Mouse (Mus musculus) layer of hippocampus, postnatal 25 days (tissue): ENCODE measurements around the gene Ppp2r2d. TPM values are rescaled to one million over a fixed set of nuclear protein-coding genes. Genes with fewer than 3 reads are reported as not detected.
A peak's percentile ranks its signal among the peaks of the same experiment; 100 is the strongest.

Experiments
- DNase-seq, 2 experiments: peaks; one replicate each; pipeline ENCODE4 v3.0.0; 2022; ENCODE audit warnings: mixed read lengths in 2 of 2, low spot score in 1 of 2; ENCODE audit errors: extremely low spot score in 1 of 2
- total RNA-seq, 2 experiments: library from RNA; stranded (reverse); gene quantifications; 2 replicates each; pipeline ENCODE4 v1.2.3; 2021

Ppp2r2d gene
- total RNA-seq, 2 experiments from 2014 or later = 64.2 to 64.3 TPM

DNA sequence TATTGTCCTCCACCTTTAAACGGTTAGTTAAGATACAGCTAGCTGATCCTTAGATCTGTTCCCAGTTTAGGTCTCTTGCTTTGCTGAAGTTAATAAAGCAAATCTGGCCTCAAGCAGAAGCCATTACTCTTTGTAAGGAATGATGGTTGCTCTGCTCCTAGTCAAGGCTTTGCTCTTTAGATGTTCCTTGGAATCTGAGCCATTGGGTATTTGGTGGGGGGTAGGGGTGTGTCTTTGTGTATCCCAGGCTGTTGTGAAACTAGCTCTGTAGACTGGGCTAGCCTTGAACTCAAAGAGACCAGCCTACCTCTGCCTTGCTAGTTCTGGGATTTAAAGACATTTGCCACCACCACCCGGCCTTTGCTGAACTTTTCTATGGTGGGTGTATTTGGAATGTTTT lies 8.3 kb downstream of the Ppp2r2d start:
- DNase-seq = no peak

DNA sequence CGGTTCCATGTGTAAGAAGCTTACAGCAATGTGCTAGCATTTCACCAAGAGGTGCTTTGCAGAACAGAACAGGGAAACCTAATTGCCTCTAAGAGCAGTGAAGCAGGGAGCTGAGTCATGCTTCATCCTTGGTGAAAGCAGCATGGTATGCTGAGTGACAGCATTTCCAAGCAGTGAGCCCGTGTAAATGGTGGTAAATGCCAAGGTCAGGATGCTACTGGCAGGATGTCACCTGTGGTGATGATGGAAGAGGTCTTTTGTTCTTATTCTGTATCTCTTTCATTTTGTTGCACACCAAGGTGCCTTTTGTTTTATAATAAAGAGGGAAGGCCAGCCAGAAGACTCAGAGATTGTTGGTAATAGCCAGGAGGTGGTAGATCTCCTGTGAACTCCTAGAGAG lies 10.8 kb downstream of the Ppp2r2d start:
- DNase-seq = no peak

DNA sequence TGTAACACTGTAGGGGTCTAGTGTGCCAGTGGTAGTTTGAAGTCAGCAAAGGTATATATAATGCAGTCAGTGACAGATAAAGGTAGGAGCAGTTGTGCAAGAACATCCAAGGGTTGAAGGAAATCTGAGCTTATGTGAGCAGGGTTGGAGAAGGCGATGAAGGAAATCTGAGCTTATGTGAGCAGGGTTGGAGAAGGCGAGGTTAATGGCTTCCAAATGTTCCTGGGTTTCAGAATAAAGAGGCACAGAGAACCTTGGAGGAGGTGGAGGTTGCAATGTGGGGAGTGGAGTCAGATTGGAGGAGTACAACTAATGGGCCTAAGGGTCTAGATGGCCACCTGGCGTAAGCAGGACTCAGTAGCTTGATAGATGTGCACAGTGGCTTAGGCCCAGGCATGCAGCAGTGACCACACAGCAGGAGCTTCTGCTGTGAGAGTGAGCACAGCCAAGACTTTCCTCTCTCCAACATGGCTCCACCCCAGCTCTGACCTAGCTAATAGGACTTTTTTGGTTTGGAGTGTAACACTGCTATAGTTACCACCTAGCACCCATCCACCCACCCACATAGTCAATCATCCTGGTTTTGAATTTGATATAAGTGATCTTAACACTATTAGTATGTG lies 18.2 kb downstream of the Ppp2r2d start:
- no peak for DNase-seq

DNA sequence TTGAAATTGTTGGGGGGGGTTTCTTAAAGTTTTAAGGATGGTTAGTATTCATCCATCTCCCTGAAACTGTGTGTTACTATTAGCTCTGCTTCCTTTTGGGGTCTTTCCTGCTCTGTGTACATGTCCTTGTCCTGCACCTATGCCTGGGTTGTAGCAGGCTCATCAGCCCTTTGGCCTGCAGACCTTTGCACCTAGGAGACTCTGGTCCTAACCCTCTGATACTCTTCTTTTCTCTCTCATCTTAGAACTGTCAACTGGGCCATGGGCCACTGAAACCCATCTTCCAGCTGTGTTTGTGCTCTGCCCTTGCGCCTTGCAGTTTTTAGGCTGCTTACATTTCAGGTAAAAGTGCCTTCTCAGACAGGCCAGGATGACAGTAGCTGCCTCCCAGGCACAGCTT lies 18.9 kb downstream of the Ppp2r2d start:
- no peak for DNase-seq

DNA sequence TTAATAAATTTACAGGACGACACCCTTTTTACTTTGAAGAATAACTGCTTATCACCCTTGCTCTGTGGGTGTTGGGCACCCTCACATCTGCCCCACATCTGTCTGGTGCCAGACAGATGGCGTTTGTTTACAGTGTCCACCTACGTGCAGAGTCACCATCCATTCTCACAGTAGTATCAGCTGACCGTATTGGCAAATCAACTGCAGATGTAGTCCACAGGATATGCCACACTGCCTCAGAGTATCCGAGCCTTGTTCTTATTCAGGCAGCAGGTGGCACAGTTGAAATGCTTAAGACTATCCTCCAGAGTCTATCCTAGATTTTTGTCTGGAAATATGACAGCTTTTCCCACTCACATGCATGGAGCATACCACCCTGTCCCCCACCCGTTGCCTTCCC lies 21.4 kb downstream of the Ppp2r2d start:
- DNase-seq = no peak

DNA sequence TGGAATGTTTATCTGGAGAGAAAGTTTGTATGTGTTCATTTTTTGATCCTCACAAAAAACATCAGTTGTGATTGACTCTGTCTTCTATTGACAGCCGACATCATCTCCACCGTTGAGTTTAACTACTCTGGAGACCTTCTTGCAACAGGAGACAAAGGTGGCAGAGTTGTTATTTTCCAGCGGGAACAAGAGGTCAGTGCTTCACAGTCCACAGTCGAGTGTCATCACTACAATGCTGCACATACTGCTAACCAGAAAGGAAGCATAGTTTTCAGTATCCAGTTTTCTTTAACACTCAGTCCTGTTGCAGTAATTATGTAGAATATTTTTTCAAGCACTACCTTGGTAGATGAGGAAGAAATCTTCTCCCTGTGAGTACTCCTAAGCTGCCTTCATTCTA lies 22.4 kb downstream of the Ppp2r2d start:
- DNase-seq = no peak

DNA sequence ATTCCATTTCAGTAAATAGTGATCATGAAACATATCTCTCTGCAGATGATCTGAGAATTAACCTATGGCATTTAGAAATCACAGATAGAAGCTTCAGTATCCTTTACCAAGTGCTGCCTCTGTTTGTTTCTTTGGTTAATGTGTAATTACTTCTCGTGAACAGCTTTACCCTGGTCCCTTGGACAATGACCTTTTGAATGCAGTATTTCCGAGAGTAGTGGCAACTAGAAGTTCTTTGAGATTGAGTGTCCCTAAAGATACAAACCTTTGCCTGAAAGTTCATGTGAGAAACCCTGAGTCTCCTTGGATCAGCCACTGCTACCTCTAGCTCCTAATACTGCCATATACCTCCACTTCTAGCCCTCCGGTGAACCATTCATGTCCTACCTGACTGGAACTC lies 27.1 kb downstream of the Ppp2r2d start:
- DNase-seq = no peak

DNA sequence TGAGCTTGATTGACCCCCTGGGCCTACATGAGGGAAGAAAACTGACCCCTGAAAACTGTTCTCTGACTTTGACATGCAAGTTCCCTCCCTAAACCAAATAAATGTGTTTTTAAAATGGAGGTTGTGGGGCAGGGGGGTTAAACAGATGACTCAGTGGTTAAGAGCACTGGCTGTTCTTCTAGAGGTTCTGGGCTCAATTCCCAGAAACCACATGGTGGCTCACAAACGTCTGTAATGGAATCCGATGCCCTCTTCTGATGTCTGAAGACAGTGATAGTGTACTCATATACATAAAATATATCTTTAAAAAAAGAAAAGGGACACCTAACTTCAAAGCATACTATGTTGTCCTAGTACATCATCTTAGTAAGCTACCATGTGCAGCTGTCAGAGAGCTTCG lies 29.2 kb downstream of the Ppp2r2d start:
- no peak for DNase-seq

DNA sequence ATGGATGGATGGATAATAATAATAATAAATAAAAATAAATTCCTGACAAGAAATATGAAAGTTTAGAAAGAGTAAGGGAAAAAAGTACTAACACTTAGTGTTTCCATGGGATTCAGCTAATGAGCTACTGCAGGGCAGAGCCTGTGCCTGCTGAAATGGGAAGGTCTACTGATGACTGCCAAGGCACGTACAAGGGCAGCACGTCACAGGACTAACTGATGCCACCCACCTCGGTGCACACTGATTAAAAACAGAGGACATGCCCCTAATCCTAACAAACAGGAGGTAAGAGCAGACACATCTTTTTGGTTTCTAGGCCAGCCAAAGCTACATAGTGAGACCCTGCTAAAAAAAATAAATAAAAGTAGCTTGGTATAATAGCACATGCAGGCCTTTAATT lies 37.8 kb downstream of the Ppp2r2d start:
- DNase-seq = no peak

DNA sequence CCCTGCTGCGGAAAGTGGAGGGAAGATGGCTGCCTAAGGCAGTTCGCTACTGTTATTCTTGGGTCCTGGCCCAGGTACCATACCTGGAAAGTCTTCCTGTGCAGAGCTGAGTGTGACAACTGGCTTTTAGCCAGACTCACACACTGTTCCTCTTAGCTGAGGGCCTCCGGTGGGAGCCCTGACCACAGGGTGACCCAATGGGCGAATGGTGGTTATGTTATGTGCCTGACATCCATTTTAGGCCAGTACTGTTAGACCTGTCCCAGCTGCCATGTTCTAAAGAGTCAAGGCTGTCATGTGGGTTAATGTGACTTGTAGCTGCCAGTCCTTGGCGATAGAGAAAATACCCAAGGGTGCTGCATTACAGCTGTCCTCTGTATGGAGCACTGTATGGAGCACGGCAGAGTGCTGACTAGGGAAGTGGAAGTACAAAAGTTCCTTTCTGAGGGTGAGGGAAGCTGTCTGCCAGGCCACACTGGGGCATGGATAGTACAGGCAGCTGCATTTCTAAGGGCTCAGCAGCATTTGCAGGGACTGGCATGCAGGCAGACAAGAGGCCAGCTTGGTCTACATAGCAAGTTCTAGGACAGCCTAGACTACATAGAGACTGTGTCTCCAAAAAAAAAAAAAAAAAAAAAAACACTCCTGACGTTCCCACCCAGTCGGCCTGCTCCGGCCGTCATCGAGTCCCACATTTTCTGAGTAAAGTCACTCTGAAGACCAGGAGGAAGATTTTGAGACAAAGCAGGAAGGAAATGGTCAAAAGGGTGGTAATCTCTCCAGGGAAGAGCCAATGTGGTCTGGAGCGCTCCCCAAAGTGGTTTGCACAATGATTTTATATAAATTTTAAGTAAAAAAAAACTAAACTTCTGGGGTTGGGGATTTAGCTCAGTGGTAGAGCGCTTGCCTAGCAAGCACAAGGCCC lies 39.7 kb downstream of the Ppp2r2d start:
- no peak for DNase-seq

DNA sequence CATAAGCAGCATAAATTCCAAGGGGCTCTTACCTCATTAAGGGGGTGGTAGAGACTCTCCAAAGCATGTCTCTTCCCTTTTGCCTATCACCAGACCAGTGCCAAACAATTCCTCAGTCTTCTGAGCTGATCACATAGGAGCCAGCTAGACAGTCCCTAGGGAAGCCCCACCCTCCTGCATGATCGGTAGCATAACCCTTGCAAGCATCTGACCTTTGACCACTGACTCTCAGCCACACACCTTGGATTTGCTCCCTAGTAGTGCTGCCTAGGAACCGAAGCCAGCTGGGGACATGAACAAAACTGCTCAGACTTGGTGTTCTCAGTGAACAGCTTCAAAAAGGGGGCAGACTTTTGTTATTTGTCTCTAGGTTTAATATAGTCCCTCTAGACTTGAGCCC lies 52.2 kb downstream of the Ppp2r2d start:
- DNase-seq = no peak

DNA sequence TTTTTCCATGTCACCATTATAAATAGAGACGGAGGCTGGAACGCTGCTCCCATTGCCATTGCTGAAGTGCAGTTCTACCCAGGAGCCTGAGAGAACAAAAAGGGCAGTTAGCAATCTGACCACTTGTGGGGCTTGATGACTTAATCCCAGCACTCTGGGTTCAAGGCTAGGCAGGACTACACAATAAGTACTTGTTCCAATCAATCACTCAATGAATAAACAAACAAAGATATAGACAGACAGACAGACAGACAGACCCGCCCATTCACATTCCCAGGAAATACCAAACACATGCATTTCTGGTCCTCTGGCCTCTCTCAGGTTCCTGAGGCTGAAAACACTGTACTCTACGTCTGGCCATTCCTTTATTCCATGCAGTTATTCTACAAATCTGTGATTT lies 52.9 kb downstream of the Ppp2r2d start:
- no peak for DNase-seq

DNA sequence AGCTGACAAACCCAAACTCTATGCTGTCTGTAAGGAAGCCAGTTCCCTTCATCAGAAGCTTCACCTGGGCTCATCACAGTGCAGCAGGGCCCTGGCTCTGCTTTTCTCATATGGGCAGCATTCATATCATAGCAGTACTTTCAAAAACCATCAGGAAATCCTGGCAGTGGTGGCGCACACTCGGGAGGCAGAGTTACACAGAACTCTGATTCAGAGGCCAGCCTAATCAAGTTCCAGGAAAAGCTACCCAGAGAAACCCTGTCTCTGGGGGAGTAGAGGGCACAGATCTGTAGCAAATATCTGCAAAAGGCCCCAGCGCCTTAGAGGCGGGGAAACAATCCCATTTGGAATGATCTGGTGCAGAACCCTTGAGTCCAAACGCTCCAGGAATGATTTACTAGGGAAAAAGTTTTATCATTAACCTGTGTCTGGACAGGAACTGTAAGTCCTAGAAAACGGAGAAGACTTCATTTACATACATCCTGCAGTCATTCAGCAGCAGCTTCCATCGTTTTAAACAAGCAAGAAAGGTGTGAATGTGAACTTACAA lies 58.1 kb downstream of the Ppp2r2d start:
- no peak for DNase-seq

DNA sequence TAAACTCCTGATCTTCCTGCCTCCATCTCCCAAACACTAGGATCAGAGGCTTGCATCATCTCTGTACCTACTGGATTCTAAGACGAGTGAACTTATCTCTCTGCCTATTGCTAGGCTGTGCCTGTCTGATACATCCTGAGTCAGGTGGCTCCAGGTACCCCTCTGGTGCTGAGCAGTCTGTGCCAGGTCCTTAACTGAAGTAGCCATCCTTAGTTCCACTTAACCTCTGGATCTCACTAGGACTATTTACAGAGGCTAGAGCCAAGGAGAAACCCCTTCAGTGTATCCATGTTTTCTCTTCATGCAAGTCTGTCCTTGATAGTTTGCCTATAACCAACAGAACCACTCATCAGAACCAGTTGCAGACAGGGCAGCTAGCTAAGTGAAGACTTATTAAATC lies 60.6 kb downstream of the Ppp2r2d start:
- no peak for DNase-seq

DNA sequence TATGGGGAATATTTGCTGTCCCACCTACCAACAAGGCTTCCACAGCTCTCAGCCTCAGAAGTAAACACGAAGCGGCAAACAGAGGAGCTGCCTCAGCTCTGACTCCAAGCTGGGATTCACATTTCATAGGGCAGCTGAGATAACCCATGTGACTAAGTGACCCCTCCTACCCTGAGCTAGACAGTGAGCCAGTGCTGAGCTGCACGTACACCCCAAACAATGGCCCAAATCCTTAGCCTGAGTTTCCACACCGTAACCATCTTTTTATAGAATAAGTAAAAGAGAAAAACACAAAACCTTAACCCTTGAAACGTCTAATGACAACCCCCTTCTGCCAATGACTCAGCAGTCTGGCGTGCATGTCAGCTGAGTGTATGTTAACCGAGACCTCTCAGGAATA lies 61.2 kb downstream of the Ppp2r2d start:
- DNase-seq = no peak

DNA sequence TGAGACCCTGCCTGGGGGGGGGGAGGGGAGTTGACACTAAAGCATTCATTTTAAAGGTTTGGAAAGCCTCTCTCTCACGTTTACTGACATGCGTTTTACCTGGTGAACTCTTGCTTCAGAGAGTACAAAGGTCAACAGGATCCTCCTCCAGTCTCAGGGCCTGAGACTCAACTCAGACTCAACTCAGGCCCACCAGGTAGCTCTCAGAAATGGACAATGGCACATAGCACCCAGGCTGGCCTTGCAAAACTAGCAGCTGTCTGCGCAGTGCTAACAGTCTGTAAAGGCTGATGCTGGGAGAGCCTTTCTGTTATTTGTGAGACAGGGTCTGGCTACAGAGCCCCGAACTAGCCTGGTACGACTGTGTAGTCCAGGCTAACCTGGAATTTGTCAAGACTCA lies 62.1 kb downstream of the Ppp2r2d start:
- DNase-seq = no peak

DNA sequence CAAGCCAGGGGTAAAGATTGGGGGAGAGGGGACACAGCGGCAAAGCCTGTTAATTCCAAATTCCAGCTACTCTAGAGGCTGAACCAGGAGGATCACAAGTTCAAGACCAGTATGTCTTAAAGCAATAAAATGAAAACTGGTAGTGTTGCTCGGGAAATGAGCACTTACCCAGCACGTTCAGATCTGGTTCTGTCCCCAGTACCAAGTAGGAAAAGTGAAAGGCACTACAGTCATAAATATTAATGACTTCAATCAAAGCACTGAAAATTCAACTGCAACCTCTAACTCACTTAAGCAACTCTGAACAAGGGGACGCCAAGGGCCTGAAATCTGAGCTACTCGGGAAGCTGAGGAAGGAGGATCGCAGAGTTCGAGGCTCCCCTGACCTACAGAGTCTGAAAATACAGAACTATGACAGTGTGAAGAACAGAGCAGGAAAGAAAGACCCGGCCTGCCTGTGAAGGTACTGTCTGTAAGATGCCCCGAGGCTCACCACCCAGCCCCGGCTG lies 62.9 kb downstream of the Ppp2r2d start:
- no peak for DNase-seq

DNA sequence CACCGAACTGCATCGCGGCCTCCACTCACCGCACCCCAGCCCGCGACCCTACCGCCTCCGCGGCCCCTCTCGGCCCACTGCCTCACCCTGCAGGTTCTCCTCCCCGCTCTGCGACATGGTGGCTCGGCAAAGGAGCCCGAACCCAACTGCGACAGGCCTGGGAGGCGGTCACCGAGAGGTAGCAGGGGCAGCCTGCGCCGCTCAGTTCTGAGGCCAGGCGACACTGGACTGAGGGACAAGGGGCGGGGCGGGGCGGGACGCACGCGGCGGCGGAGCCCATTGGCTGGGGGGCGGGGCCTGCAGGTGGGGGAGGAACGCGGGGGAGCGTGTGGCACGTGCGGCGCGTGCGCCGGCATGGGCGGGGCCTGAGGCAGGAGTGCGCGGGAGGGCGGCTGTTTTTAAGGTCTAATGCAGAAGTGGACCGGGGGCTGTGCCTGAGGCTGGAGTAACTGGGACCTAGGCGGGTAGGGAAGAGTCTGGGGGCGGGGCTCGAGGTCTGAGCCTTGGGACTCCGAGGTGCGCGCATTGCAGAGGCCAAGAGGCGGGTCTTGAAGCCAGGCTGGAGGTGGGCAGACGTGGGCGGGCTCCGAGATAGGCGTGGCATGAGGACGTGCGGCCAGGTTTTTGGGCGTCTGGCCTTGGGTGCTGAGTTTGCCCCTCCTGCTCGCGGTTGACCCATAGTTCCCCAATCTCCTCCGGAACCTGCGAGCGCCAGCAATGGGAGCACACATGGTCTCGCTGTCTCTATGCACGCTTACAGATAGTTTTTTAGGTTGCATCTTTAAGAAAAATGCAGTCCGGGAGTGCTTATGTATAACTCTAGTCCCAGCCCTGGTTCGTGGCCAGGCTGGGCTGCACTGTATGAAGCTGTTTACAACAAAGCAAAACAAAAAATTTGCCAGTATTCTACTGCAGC lies 63.7 kb downstream of the Ppp2r2d start, which contains the start of gene Bnip3:
TSS of gene Bnip3 (minus strand) at position 243 of the 916 bp plus-strand sequence.
- peak; percentile 72 to 78 for DNase-seq

DNA sequence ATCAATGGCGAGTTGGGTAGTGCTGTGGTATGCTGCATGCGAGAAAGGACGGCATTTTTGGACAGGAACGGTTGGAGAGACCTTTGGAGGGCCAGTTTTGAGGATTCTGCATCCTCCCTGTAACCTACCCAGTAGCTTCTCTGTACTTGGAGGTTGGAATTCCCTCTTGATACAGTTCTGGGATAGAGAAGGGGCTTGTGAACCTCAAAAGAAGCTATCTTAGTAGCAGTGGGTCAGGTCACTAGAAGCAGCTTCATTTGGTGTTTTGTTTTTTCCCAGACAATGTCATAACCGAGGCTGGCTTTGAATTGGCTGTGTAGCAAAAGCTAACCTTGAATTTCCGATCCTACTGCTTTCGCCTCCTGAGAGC lies 64.3 kb downstream of the Ppp2r2d start:
- DNase-seq = no peak

DNA sequence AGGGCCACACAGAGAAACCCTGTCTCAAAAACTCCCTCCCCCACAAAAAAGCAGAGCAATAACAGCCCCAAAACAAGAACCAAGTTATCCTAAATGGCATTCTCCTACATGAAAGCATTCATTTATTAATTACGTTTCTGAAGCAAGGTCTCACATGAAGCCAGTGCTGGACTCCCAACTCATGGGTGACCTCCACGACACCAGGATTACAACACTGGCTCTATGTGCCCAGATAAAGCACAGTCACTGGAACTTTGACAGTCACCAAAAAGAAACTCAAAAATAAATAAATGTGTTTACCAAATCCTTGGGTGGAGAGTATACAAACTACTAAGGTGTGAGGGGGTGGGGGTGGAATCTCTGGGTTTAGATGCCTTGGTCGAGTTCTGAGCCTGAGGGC lies 67.7 kb downstream of the Ppp2r2d start:
- DNase-seq = no peak
